Mouse (Mus musculus) gastrocnemius, adult 18-20 months (tissue): ENCODE results near the gene Pnpla5. TPM values are rescaled to one million over a fixed set of nuclear protein-coding genes. Genes with fewer than 3 reads are reported as not detected.

ENCODE experiments used
- DNase-seq: peaks from one replicate; pipeline ENCODE4 v3.0.0; 2021; ENCODE audit warnings: low spot score
- microRNA-seq: library from miRNA; unstranded; fragments of <30 nt; microRNA quantifications from one replicate; pipeline ENCODE4 v1.2.0, GENCODE M21; 2021
- total RNA-seq, 2 experiments: library from RNA; stranded (reverse); gene quantifications; 2 replicates each; pipeline ENCODE4 v1.2.3; 2021

Pnpla5 gene
- total RNA-seq, 2 experiments from 2014 or later = 0.14 TPM; not detected in 1

DNA sequence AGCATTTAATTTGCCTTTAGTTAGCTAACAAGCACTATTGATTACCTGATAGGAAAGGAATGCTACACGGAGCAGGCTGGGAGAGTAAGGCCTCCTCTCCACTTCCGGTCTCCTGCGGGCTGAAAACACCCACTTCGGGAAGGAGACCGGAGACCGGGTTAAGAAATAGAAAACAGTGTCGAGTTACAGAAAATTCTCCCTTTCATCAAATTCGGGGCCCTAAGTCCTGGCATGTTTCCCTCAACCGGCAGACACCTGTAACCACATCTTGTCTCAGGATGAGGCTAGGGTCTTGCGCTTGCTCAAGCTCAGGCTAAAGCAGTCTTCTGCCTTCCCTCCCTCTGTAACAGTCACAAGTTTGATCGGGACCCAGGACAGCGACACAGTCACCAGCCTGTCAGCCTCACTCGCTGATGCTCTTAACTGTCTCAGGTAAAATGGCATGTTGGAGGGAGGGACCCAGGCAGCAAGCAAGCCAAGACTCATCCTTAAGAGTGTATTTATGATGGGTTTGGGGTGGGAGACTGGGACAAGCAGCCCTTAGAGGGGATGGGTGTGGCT, 52.8 kb downstream of the Pnpla5 start:
- DNase-seq = no peak

DNA sequence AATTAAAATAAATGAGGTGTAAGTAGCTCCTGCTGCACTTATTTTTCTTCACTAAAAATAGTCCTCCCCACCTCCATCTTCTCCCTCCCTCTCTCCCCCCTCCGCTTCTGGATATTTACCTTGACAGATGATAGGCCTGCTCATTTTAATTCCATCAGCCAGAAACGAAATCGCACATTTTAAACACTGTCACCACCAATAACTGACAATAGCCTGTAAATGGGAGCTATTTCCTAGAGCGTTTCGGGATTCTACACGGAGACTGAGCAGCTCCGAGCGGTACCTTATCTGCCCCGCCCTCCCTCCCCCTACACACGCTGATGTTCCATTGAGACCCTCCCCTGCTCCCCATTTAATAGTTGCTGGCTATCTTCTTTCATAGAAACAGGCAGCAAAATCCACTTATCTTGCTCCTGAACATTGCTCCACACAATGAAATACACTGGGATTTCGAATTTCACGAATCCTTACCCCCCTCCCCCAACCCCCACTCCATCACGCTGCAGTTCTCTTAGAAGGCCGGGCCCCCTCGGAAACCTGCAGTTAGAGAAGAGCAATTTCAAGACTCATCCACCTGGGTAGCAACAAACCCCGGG, 53.4 kb downstream of the Pnpla5 start:
- DNase-seq = no peak

DNA sequence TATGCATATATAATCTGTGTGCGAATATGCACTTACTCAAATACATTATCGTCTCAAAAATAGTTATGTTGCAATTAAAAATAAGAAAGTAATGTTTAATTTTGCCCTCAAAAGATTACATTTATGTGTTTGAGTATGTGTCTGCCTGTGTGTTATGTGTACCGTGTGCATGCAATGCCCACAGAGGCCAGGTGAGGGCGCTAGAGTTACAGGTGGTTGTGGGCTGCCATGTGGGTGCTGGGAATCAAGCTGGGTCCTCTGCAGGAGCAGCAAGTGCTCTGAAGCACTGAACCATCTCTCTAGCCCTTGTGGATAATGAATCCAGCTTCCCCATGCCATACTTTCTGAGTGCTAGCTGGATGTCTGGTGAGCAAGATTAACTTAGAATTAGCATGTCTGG, 57.3 kb downstream of the Pnpla5 start:
- DNase-seq = no peak

DNA sequence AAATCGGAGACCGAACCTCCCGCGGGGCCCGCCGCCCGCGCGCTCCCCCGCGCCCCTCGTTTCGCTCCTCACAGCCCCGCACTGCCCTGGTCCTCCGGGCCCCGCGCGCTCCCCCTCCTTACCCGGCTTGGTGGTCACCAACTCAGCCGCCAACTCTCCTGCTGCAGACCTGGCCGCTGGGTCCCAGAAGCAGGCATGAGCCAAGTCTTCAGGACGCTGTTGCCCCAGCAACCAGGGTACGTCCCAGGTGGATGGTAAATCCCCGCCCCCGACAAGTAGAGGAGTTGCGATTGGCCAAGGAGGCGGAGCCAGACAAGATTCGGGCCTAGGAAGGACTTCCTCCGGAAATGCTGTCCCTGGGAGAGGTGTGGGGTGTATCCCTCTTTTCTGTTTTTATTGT, 57.8 kb downstream of the Pnpla5 start, which contains the start of gene Efcab6:
Efcab6 (minus strand) TSS at position 240 of the 400 bp plus-strand sequence.
- DNase-seq = no peak

Small RNAs within 50 kb of the gene (microRNA-seq; reads per million reads assigned to microRNA genes)
- 2.7 reads per million for gene Mir6392

Other genes starting within 250 kb of the Pnpla5 start
- 1 to 10 TPM; 5.0 to 6.7 TPM for gene Efcab6, start 57.8 kb downstream of the Pnpla5 start, total RNA-seq
- gene Sult4a1, start 17.4 kb downstream of the Pnpla5 start, total RNA-seq = not detected
- gene Pnpla3, start 44.7 kb upstream of the Pnpla5 start, total RNA-seq = 10 to 100 TPM in 1 of 2 experiments, 1 to 10 TPM in 1; 5.0 to 10.8 TPM
- 100 to 1,000 TPM; 174 to 210 TPM for gene Samm50, start 69.1 kb upstream of the Pnpla5 start, total RNA-seq
- gene Parvb, start 108.9 kb upstream of the Pnpla5 start, total RNA-seq = 10 to 100 TPM; 35.7 to 58.2 TPM
- gene Parvg, start 200.9 kb upstream of the Pnpla5 start, total RNA-seq = 1 to 10 TPM; 1.0 to 1.4 TPM